Mouse (Mus musculus): ENCODE measurements around the gene Olfr548-ps1. TPM values are rescaled to one million over a fixed set of nuclear protein-coding genes. Genes with fewer than 3 reads are reported as not detected.
"Not testable (repeated sequence)": the region's sequence is repeated elsewhere in the genome, so short reads cannot be mapped to it uniquely, and the experiment has no call there.

Olfr548-ps1 gene
- not detected in 2 replicates for polyA plus RNA-seq (2016; fragmentation: Nextera tagmentation; extraction: Ambion mirVana)

DNA sequence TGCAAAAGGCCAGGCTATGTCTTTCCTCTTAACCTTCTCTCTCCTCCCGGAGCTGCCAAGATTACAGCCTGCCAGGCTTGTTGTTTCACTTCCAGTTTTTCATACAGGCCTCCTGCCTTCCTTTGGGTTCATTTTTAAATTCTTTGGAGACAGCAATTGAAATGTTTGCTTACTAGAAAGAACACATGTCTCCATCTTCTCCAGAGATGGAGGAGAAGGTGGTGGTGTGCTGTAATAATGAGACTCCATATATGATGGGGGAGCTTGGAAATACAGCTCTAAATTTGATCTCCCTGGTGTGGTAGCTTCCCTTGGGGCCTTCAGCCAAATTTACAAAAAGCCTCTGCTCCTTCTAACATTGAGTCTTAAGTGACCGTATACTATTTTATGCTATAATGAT lies at the start of gene Olfr548-ps1:
Gene Olfr548-ps1 (plus strand): TSS at position 301 of the 400 bp plus-strand sequence.
- no peak within 1 kb of the TSS for H3K4me3 ChIP-seq (replicated peaks)
- 84% methylated on average over 2 of the region's 2 CpGs for WGBS
- no peak for ATAC-seq (ENCODE audit: insufficient number of reproducible peaks, insufficient read depth, low FRiP score, low TSS enrichment, low read depth)
- no peaks in the 10 kb centered on the region for H3K36me3 ChIP-seq
- H3K9ac ChIP-seq (replicated peaks) = no peak within 1 kb of the TSS
- H3K27me3 ChIP-seq = no peaks in the 10 kb centered on the region
- no peaks in the 10 kb centered on the region for H3K9me3 ChIP-seq
- H3K4me1 ChIP-seq (replicated peaks) = no peaks in the 10 kb centered on the region
- no peak within 1 kb of the TSS for H3K27ac ChIP-seq
- H3K4me2 ChIP-seq = no peak within 1 kb of the TSS

GRCm38 (mm10) chr7:102494416-102494815 lies 46.3 kb upstream of the Olfr548-ps1 start:
- H3K4me1 ChIP-seq (replicated peaks) = not testable (repeated sequence)

GRCm38 (mm10) chr7:102499473-102499872 lies 41.2 kb upstream of the Olfr548-ps1 start, which contains the start of gene Olfr545:
TSS of gene Olfr545 (minus strand) at chr7:102499573.
- Histone ChIP-seq H3K4me3 (replicated peaks) (no peak within 1 kb of the TSS), H3K4me2 (no peak within 1 kb of the TSS), H3K36me3 (no peaks in the 10 kb centered on the region), H3K9me3 (no peaks in the 10 kb centered on the region), H3K9ac (replicated peaks) (no peak within 1 kb of the TSS), H3K27me3 (no peaks in the 10 kb centered on the region), H3K27ac (no peak within 1 kb of the TSS), H3K4me1 (replicated peaks) (no peaks in the 10 kb centered on the region)
- 67% methylated on average over 3 of the region's 3 CpGs for WGBS
- ATAC-seq (ENCODE audit: insufficient number of reproducible peaks, insufficient read depth, low FRiP score, low TSS enrichment, low read depth) = no peak

More at GRCm38 (mm10) chr7:102494416-102494815, 46.3 kb upstream of the Olfr548-ps1 start:
- H3K9ac ChIP-seq (replicated peaks); H3K27me3 ChIP-seq; H3K36me3 ChIP-seq; H3K4me3 ChIP-seq (replicated peaks); ATAC-seq (ENCODE audit: insufficient number of reproducible peaks, insufficient read depth, low FRiP score, low TSS enrichment, low read depth); H3K27ac ChIP-seq; H3K9me3 ChIP-seq; H3K4me2 ChIP-seq: not testable (repeated sequence)
- 44% methylated on average over 7 of the region's 7 CpGs for WGBS

GRCm38 (mm10) chr7:102501986-102502385 lies 38.7 kb upstream of the Olfr548-ps1 start:
- no peaks in the 10 kb centered on the region for H3K27me3 ChIP-seq
- H3K4me3 ChIP-seq (replicated peaks) = no peak overlapping the region
- no peaks in the 10 kb centered on the region for H3K36me3 ChIP-seq
- no peaks in the 10 kb centered on the region for H3K4me1 ChIP-seq (replicated peaks)
- no peak overlapping the region for H3K27ac ChIP-seq
- no peak for ATAC-seq (ENCODE audit: insufficient number of reproducible peaks, insufficient read depth, low FRiP score, low TSS enrichment, low read depth)
- 65% methylated on average over 5 of the region's 5 CpGs for WGBS
- H3K9ac ChIP-seq (replicated peaks) = no peak overlapping the region
- H3K9me3 ChIP-seq = no peaks in the 10 kb centered on the region
- no peak overlapping the region for H3K4me2 ChIP-seq

GRCm38 (mm10) chr7:102506848-102507247 lies 33.8 kb upstream of the Olfr548-ps1 start:
- H3K27me3 ChIP-seq = peaks cover 17% of the 10 kb centered on the region
- no peaks in the 10 kb centered on the region for H3K9me3 ChIP-seq
- no peak overlapping the region for H3K9ac ChIP-seq (replicated peaks)
- no peaks in the 10 kb centered on the region for H3K36me3 ChIP-seq
- H3K27ac ChIP-seq = no peak overlapping the region
- no peak overlapping the region for H3K4me3 ChIP-seq (replicated peaks)
- no peak overlapping the region for H3K4me2 ChIP-seq
- WGBS = 53% methylated on average over 3 of the region's 3 CpGs
- peak; percentile 72; the same call in 1 of the 2 replicates for ATAC-seq (ENCODE audit: insufficient number of reproducible peaks, insufficient read depth, low FRiP score, low TSS enrichment, low read depth)
- H3K4me1 ChIP-seq (replicated peaks) = no peaks in the 10 kb centered on the region

DNA sequence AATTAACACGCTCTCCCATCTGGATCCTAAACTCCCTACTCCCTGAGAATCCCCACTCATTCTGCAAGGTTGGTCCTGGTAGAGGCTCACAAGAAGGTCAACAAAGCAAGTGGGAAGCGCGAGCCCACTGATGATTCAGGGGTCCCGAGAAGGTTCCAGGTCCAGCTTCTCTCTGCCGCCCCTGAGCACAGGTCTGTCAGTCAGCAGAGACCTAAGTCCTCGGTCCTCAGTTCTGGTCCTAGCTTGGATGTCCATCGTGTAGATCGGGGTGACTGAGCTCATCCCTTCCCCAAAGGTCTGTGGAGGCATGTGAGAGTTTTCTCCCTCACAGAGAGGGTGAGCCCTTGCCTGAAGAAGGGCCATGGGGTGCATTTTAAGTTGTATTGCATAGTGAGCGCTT lies 32.6 kb upstream of the Olfr548-ps1 start:
- H3K9me3 ChIP-seq = no peaks in the 10 kb centered on the region
- H3K4me3 ChIP-seq (replicated peaks) = no peak overlapping the region
- H3K27ac ChIP-seq = no peak overlapping the region
- peaks cover 28% of the 10 kb centered on the region for H3K27me3 ChIP-seq
- 88% methylated on average over 9 of the region's 9 CpGs for WGBS
- no peak for ATAC-seq (ENCODE audit: insufficient number of reproducible peaks, insufficient read depth, low FRiP score, low TSS enrichment, low read depth)
- no peak overlapping the region for H3K4me2 ChIP-seq
- no peak overlapping the region for H3K9ac ChIP-seq (replicated peaks)
- no peaks in the 10 kb centered on the region for H3K36me3 ChIP-seq
- peaks cover 5% of the 10 kb centered on the region; the same call in 1 of the 2 replicates for H3K4me1 ChIP-seq (replicated peaks)

- no peak for ATAC-seq (ENCODE audit: insufficient number of reproducible peaks, insufficient read depth, low FRiP score, low TSS enrichment, low read depth)
- Histone ChIP-seq H3K9ac (replicated peaks) (no peak overlapping the region), H3K4me3 (replicated peaks) (no peak overlapping the region), H3K36me3 (no peaks in the 10 kb centered on the region), H3K27me3 (peaks cover 31% of the 10 kb centered on the region), H3K27ac (no peak overlapping the region), H3K4me1 (replicated peaks) (peaks cover 5% of the 10 kb centered on the region; the same call in 1 of the 2 replicates), H3K4me2 (no peak overlapping the region), H3K9me3 (no peaks in the 10 kb centered on the region)
- WGBS = 93% methylated on average over 6 of the region's 6 CpGs
Measured at GRCm38 (mm10) chr7:102508666-102509065, 32.0 kb upstream of the Olfr548-ps1 start.

- Histone ChIP-seq H3K27me3 (peaks cover 40% of the 10 kb centered on the region), H3K4me3 (replicated peaks) (no peak overlapping the region), H3K9ac (replicated peaks) (no peak overlapping the region), H3K36me3 (no peaks in the 10 kb centered on the region), H3K9me3 (no peaks in the 10 kb centered on the region), H3K4me2 (no peak overlapping the region), H3K27ac (no peak overlapping the region), H3K4me1 (replicated peaks) (peaks cover 5% of the 10 kb centered on the region; the same call in 1 of the 2 replicates)
- ATAC-seq (ENCODE audit: insufficient number of reproducible peaks, insufficient read depth, low FRiP score, low TSS enrichment, low read depth) = no peak
- WGBS = 68% methylated on average over 7 of the region's 7 CpGs
Measured at GRCm38 (mm10) chr7:102509726-102510125, 31.0 kb upstream of the Olfr548-ps1 start.

DNA sequence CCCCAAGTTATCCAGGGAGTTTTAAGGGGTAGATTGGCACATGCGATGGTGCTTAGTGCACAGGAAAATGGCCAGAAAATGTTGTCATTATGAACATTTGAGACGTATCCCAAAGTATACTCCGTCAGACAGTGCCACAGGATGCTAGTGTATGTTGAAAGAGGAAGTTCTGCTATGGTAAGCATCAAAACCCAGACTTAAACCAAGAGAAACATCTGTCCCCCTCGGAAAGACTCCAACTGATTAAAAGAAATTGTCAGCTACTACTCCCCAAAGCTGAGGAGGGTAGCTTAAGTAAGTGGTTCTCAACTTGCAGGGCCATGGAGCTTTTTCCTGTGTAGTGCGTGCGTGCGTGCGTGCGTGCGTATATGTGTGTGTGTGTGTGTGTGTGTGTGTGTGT lies 28.8 kb upstream of the Olfr548-ps1 start:
- no peaks in the 10 kb centered on the region for H3K36me3 ChIP-seq
- H3K9me3 ChIP-seq = no peaks in the 10 kb centered on the region
- H3K4me3 ChIP-seq (replicated peaks) = no peak overlapping the region
- ATAC-seq (ENCODE audit: insufficient number of reproducible peaks, insufficient read depth, low FRiP score, low TSS enrichment, low read depth) = no peak
- WGBS = 89% methylated on average over 10 of the region's 10 CpGs
- H3K27ac ChIP-seq = no peak overlapping the region
- peaks cover 53% of the 10 kb centered on the region for H3K27me3 ChIP-seq
- peaks cover 9% of the 10 kb centered on the region; the same call in 1 of the 2 replicates for H3K4me1 ChIP-seq (replicated peaks)
- no peak overlapping the region for H3K4me2 ChIP-seq
- H3K9ac ChIP-seq (replicated peaks) = no peak overlapping the region

DNA sequence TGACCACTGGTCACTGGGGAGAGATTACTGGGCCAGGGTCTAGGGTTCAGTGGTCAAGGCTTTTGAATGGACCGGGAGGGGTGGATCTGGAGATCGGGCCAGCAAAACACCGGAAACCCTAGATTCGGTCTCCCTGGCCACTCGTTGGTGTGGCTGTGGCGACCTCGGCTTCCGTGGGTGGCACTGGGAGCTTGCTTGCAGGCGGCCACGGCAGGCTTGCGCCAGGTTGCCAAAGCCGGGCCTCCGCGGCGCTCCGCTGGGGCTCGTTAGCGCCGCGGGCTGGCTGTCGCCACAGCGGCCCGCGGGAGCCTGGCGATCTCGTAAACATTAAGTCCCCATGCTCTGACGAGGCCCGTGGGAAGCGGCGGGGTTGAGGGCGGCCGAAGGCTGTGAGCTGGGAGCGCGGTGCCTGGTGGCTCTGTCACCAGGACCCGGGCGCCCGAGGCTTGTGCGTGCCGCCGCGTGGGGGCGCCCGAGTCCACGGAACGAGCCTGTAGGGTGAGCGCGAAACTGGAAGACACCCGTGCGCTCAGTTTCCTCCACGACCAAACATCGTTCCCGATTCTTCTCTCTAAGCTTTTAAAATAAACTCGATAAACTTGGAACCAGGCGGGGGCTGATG lies 27.8 kb upstream of the Olfr548-ps1 start:
- peak overlapping the region; percentile 84 for H3K4me2 ChIP-seq
- no peak overlapping the region for H3K27ac ChIP-seq
- ATAC-seq (ENCODE audit: insufficient number of reproducible peaks, insufficient read depth, low FRiP score, low TSS enrichment, low read depth) = peak; percentile 85
- H3K4me3 ChIP-seq (replicated peaks) = peak overlapping the region; percentile 46
- no peaks in the 10 kb centered on the region for H3K9me3 ChIP-seq
- H3K9ac ChIP-seq (replicated peaks) = peak overlapping the region; percentile 68
- peaks cover 9% of the 10 kb centered on the region; the same call in 1 of the 2 replicates for H3K4me1 ChIP-seq (replicated peaks)
- WGBS = 1% methylated on average over 54 of the region's 54 CpGs
- peaks cover 53% of the 10 kb centered on the region for H3K27me3 ChIP-seq
- no peaks in the 10 kb centered on the region for H3K36me3 ChIP-seq

- no peak for ATAC-seq (ENCODE audit: insufficient number of reproducible peaks, insufficient read depth, low FRiP score, low TSS enrichment, low read depth)
- Histone ChIP-seq H3K27me3 (peaks cover 53% of the 10 kb centered on the region), H3K4me2 (no peak overlapping the region), H3K4me1 (replicated peaks) (peaks cover 9% of the 10 kb centered on the region; the same call in 1 of the 2 replicates), H3K4me3 (replicated peaks) (no peak overlapping the region), H3K27ac (no peak overlapping the region), H3K36me3 (no peaks in the 10 kb centered on the region), H3K9me3 (no peaks in the 10 kb centered on the region), H3K9ac (replicated peaks) (no peak overlapping the region)
- 62% methylated on average over 4 of the region's 4 CpGs for WGBS
Measured at GRCm38 (mm10) chr7:102514144-102514543, 26.6 kb upstream of the Olfr548-ps1 start.

Measured in limb, embryonic 12.5 days (tissue).